Mouse (Mus musculus) hindbrain, postnatal 0 days (tissue): ENCODE measurements around the gene Irak3. TPM values are rescaled to one million over a fixed set of nuclear protein-coding genes. Genes with fewer than 3 reads are reported as not detected.
A peak's percentile ranks its signal among the peaks of the same experiment; 100 is the strongest.

ENCODE experiments used
- ATAC-seq: fragments of 200-750 bp; cut with Nextera tagmentation; 2 replicates; pipeline ENCODE4 v1.8.0; 2017; ENCODE audit warnings: mild to moderate bottlenecking, moderate TSS enrichment, moderate library complexity
- DNase-seq: peaks from one replicate; pipeline ENCODE4 v3.0.0-alpha.2; 2015; ENCODE audit warnings: low spot score
- H3K27ac ChIP-seq: fragments of 300-500 bp; sonication (generic); 2 replicates; pipeline ENCODE4 v1.5.1; 2014; ENCODE audit warnings: mild to moderate bottlenecking
- H3K27me3 ChIP-seq: fragments of 300-500 bp; sonication (generic); 2 replicates; pipeline ENCODE4 v1.6.1; 2014; ENCODE audit warnings: low read length, mixed read lengths; ENCODE audit not compliant: insufficient read depth
- H3K36me3 ChIP-seq: fragments of 300-500 bp; sonication (generic); 2 replicates; pipeline ENCODE4 v1.6.1; 2014; ENCODE audit warnings: low read length, mixed read lengths; ENCODE audit not compliant: insufficient read depth
- H3K4me1 ChIP-seq: fragments of 300-500 bp; sonication (generic); 2 replicates; pipeline ENCODE4 v1.6.1; 2014; ENCODE audit warnings: antibody characterized with exemption, low read length, mixed read lengths; ENCODE audit not compliant: insufficient read depth
- H3K4me2 ChIP-seq: fragments of 300-500 bp; sonication (generic); 2 replicates; pipeline ENCODE4 v1.6.1; 2014; ENCODE audit warnings: low read depth, mild to moderate bottlenecking, low read length, moderate library complexity, mixed read lengths
- H3K4me3 ChIP-seq: fragments of 300-500 bp; sonication (generic); 2 replicates; pipeline ENCODE4 v1.5.1; 2014; ENCODE audit warnings: low read length
- H3K9ac ChIP-seq: fragments of 300-500 bp; sonication (generic); replicated peaks from 2 replicates; pipeline ENCODE4 v1.6.1; 2014; ENCODE audit warnings: mild to moderate bottlenecking, low read length, moderate library complexity, mixed read lengths
- H3K9me3 ChIP-seq: fragments of 300-500 bp; sonication (generic); 2 replicates; pipeline ENCODE4 v1.6.1; 2016; ENCODE audit warnings: low read length, mixed read lengths
- CTCF ChIP-seq: IDR thresholded peaks from 2 replicates; pipeline ENCODE4 v1.5.1; 2016; ENCODE audit warnings: antibody characterized with exemption, control low read depth, low read depth
- WGBS: fragments of 180-500 bp; shearing (Covaris S2); extraction: QIAGEN DNeasy Blood & Tissue Kit; methylation state at CpG from one replicate; pipeline ENCODE4 v1.1.7; 2014; 5-methylcytosine and 5-hydroxymethylcytosine counted together
- polyA plus RNA-seq: library from polyadenylated mRNA; unstranded; fragments of >200 nt; fragmentation: Nextera tagmentation; extraction: Ambion mirVana; gene quantifications from 2 replicates; pipeline ENCODE4 v1.2.1, GENCODE M21; 2015
- total RNA-seq: library from RNA; depleted of rRNA; stranded (reverse); fragments of >200 nt; gene quantifications from 2 replicates; pipeline ENCODE4 v1.2.3, GENCODE M21; 2014

The Irak3 gene
- total and polyA plus RNA-seq, 2 experiments from 2014 or later, result 0.41 TPM; not detected in 1

DNA sequence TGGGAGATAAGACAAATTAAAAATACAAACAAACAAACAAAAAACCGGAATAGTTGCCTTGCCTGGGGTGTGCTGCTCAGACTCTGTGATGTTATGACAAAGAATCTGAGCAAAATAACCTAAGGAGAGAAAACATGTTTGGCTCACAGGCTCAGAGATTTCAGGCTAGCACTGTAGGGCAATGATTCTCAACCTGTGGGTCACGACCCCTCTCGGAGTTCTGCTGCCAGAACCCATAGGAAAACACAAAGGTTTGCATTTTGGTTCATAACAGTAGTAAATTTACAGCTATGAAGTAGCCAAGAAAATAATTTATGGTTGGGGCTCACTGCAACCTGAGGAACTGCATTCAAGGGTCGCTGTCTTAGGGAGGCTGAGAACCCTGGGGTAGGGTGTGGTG lies 9.7 kb downstream of the Irak3 start:
- Histone ChIP-seq H3K4me1 (no peaks in the 10 kb centered on the region), H3K9me3 (no peaks in the 10 kb centered on the region), H3K36me3 (no peaks in the 10 kb centered on the region), H3K4me3 (no peak overlapping the region), H3K9ac (no peak overlapping the region), H3K4me2 (no peak overlapping the region), H3K27ac (no peak overlapping the region), H3K27me3 (no peaks in the 10 kb centered on the region)
- TF ChIP-seq CTCF, result no peak
- no peak for DNase-seq
- ATAC-seq, result no peak
- 87% methylated on average over 4 of the region's 4 CpGs for WGBS

DNA sequence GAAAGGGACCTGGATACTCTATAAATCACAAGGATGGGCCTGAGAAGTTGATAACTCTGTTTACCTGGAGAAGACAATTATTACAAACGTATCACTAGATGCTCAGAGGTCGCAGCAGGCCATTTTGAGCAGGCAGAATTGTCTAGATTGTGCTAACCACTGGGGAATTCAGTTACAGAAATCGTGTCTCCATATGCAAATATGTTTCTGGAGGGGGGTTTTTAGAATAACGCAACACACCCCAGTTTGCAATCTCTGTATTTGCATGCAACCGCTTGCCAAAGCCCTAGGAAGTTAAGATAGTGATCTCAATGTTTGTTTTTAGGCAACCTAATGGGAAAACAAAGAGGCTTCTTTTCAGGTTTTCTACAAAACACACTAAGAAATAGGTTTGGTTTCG lies 10.8 kb downstream of the Irak3 start:
- H3K36me3 ChIP-seq, result no peaks in the 10 kb centered on the region
- no peaks in the 10 kb centered on the region for H3K9me3 ChIP-seq
- no peaks in the 10 kb centered on the region for H3K4me1 ChIP-seq
- no peak for TF ChIP-seq CTCF
- WGBS, result 82% methylated on average over 6 of the region's 6 CpGs
- H3K9ac ChIP-seq, result no peak overlapping the region
- H3K27me3 ChIP-seq, result no peaks in the 10 kb centered on the region
- no peak overlapping the region for H3K4me3 ChIP-seq
- H3K27ac ChIP-seq, result no peak overlapping the region
- ATAC-seq (no peak), DNase-seq (no peak)
- H3K4me2 ChIP-seq, result no peak overlapping the region

DNA sequence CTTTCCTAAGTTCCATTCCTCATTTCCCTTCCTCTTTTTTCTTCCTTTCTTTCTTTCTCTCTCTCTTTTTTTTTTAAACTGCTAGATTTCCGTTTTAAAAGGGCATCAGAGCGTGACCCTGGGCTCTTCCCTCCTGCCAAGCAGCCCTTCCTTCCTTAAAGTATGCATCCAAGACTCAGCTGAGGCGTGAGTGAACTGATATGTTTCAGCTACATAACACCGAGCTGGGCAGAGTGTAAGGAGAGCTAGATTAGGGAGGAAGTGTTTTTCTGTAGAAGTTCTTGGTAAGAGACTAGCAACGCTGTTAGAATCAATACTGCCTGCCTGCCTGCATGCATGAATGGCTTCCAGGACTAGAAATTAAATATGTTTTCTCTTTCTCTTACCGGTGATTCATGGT lies 12.1 kb downstream of the Irak3 start:
- Histone ChIP-seq H3K27ac (no peak overlapping the region), H3K36me3 (no peaks in the 10 kb centered on the region), H3K4me2 (no peak overlapping the region), H3K9ac (no peak overlapping the region), H3K4me1 (no peaks in the 10 kb centered on the region), H3K9me3 (no peaks in the 10 kb centered on the region), H3K27me3 (no peaks in the 10 kb centered on the region), H3K4me3 (no peak overlapping the region)
- no peak for ATAC-seq
- DNase-seq, result no peak
- no peak for TF ChIP-seq CTCF
- WGBS, result 28% methylated on average over 6 of the region's 6 CpGs

DNA sequence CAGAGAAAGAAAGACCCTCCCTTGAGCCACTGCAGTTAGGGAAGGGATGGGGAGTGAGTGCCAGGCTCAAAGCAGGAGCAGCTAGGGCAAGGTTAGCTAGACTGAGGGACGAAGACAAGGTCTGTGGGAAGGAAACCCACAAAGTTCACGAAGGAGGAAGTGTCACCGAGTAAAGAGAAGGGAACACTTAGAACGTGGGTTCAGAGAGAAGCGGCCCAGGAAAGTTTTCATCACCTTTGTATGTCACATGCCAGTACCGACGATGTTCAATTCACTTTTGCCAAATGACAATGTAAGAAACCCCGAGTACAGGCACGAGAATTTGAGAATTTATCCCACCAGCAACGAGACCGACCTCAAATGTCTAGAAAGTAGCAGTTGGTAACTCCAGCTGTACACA lies 12.7 kb downstream of the Irak3 start:
- no peak for TF ChIP-seq CTCF
- H3K4me1 ChIP-seq, result no peaks in the 10 kb centered on the region
- ATAC-seq, result no peak
- H3K4me2 ChIP-seq, result no peak overlapping the region
- H3K36me3 ChIP-seq, result no peaks in the 10 kb centered on the region
- no peaks in the 10 kb centered on the region for H3K27me3 ChIP-seq
- no peak overlapping the region for H3K4me3 ChIP-seq
- no peak overlapping the region for H3K9ac ChIP-seq
- DNase-seq, result no peak
- H3K27ac ChIP-seq, result no peak overlapping the region
- 68% methylated on average over 11 of the region's 11 CpGs for WGBS
- H3K9me3 ChIP-seq, result no peaks in the 10 kb centered on the region

DNA sequence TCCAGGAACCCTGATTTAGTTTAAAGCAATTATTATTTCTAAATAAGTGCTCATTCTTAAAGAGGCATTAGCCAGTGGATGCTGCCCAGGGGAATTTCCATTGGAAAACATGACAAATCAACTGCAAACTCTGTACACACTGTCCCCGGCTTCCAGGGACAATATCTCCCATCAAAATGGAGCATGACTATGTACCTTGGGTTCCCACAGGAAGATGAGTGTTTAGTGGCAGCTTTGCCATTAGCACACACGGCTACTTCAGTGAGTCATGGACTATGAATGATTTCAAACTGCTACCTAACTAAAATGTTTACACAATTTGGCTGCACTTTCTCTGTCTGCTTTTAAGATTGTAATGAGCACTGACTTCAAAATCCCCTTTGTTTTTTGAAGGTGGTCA lies 13.4 kb downstream of the Irak3 start:
- TF ChIP-seq CTCF, result no peak
- no peaks in the 10 kb centered on the region for H3K36me3 ChIP-seq
- DNase-seq, result no peak

DNA sequence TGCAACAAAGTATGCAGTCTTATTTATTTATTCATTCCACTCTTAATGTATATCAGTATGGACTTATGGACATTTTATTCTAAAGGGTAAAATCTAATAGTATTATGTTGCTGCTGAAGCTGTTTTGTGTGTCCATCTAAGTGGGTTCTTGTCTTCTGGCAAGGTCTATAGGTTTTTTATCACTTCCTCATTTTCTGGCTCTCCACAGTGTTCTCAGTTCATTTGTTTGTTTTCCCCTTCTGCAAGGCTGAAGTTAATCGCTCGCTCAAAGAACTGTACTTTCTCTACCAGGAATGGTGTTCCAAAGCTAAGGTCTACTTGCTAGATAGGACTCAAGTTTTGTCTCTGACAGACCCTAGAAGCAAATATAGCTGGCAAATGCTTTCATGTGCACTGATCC lies 18.6 kb downstream of the Irak3 start:
- no peaks in the 10 kb centered on the region for H3K9me3 ChIP-seq
- no peak overlapping the region for H3K4me2 ChIP-seq
- H3K9ac ChIP-seq, result no peak overlapping the region
- no peaks in the 10 kb centered on the region for H3K4me1 ChIP-seq
- H3K27ac ChIP-seq, result no peak overlapping the region
- no peak for ATAC-seq
- no peaks in the 10 kb centered on the region for H3K27me3 ChIP-seq
- no peak overlapping the region for H3K4me3 ChIP-seq
- DNase-seq, result no peak
- H3K36me3 ChIP-seq, result no peaks in the 10 kb centered on the region
- TF ChIP-seq CTCF, result no peak
- WGBS, result 77% methylated on average over 2 of the region's 2 CpGs

More for the DNA sequence above, 13.4 kb downstream of the Irak3 start:
- Histone ChIP-seq H3K27ac (no peak overlapping the region), H3K9me3 (no peaks in the 10 kb centered on the region), H3K4me3 (no peak overlapping the region), H3K4me1 (no peaks in the 10 kb centered on the region), H3K27me3 (no peaks in the 10 kb centered on the region), H3K9ac (no peak overlapping the region), H3K4me2 (no peak overlapping the region)
- no peak for ATAC-seq
- 83% methylated on average over 2 of the region's 2 CpGs for WGBS

DNA sequence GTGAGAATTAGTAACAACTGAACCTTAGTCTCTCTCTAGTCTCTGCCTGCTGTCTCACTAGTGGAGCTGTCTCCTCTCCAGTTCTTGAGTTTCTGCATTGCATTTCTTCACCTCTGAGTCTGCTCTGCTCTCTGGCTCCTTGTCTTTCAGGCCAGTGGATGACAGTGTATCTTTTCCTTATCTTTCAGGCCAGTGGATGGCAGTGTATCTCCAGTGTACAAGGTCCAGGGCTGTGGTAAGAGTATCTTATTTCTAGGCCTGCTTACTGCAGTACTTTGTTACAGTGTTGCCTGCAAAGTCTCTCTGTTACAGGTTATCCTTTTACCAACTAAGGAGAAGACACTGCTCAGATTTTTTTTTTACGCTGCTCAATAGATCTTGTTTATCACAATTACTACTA lies 19.0 kb downstream of the Irak3 start:
- no peaks in the 10 kb centered on the region for H3K9me3 ChIP-seq
- no peak overlapping the region for H3K4me2 ChIP-seq
- no peak overlapping the region for H3K27ac ChIP-seq
- WGBS, result 100% methylated on average over 1 of the region's 1 CpGs
- peak; percentile 22; the same call in 1 of the 2 replicates for TF ChIP-seq CTCF
- H3K27me3 ChIP-seq, result no peaks in the 10 kb centered on the region
- H3K4me3 ChIP-seq, result no peak overlapping the region
- ATAC-seq (no peak), DNase-seq (no peak)
- no peaks in the 10 kb centered on the region for H3K4me1 ChIP-seq
- H3K9ac ChIP-seq, result no peak overlapping the region
- no peaks in the 10 kb centered on the region for H3K36me3 ChIP-seq
